Mouse (Mus musculus) midbrain, embryonic 13.5 days (tissue): Measurements from ENCODE around the gene Vmn1r213. TPM values are rescaled to one million over a fixed set of nuclear protein-coding genes. Genes with fewer than 3 reads are reported as not detected.

Source experiments
- ATAC-seq: fragments of 200-750 bp; cut with Nextera tagmentation; 2 replicates; pipeline ENCODE4 v1.8.0; 2017; ENCODE audit warnings: mild to moderate bottlenecking, moderate TSS enrichment, moderate library complexity
- H3K27ac ChIP-seq: fragments of 300-500 bp; sonication (generic); 2 replicates; pipeline ENCODE4 v1.5.1; 2015; ENCODE audit warnings: inconsistent platforms, mild to moderate bottlenecking, moderate library complexity
- H3K27me3 ChIP-seq: fragments of 300-500 bp; sonication (generic); 2 replicates; pipeline ENCODE4 v1.6.1; 2015; ENCODE audit warnings: mild to moderate bottlenecking, inconsistent platforms
- H3K36me3 ChIP-seq: fragments of 300-500 bp; sonication (generic); 2 replicates; pipeline ENCODE4 v1.6.1; 2015; ENCODE audit warnings: mild to moderate bottlenecking, inconsistent platforms
- H3K4me1 ChIP-seq: fragments of 300-500 bp; sonication (generic); replicated peaks from 2 replicates; pipeline ENCODE4 v1.6.1; 2015; ENCODE audit warnings: inconsistent platforms
- H3K4me2 ChIP-seq: fragments of 300-500 bp; sonication (generic); replicated peaks from 2 replicates; pipeline ENCODE4 v1.6.1; 2015; ENCODE audit warnings: moderate library complexity, mild to moderate bottlenecking, inconsistent platforms
- H3K4me3 ChIP-seq: fragments of 300-500 bp; sonication (generic); replicated peaks from 2 replicates; pipeline ENCODE4 v1.5.1; 2015; ENCODE audit warnings: mild to moderate bottlenecking, inconsistent platforms
- H3K9ac ChIP-seq: fragments of 300-500 bp; sonication (generic); replicated peaks from 2 replicates; pipeline ENCODE4 v1.6.1; 2015; ENCODE audit warnings: mild to moderate bottlenecking, inconsistent platforms
- H3K9me3 ChIP-seq: fragments of 300-500 bp; sonication (generic); 2 replicates; pipeline ENCODE4 v1.6.1; 2016; ENCODE audit warnings: mild to moderate bottlenecking, inconsistent platforms
- WGBS: fragments of 180-500 bp; shearing (Covaris S2); methylation state at CpG from one replicate; pipeline ENCODE4 v1.1.7; 2015; 5-methylcytosine and 5-hydroxymethylcytosine counted together
- polyA plus RNA-seq: library from polyadenylated mRNA; unstranded; fragments of >200 nt; fragmentation: Nextera tagmentation; extraction: Ambion mirVana; gene quantifications from 2 replicates; pipeline ENCODE4 v1.2.1, GENCODE M21; 2015

Gene Vmn1r213
- not detected in 2 replicates for polyA plus RNA-seq

DNA sequence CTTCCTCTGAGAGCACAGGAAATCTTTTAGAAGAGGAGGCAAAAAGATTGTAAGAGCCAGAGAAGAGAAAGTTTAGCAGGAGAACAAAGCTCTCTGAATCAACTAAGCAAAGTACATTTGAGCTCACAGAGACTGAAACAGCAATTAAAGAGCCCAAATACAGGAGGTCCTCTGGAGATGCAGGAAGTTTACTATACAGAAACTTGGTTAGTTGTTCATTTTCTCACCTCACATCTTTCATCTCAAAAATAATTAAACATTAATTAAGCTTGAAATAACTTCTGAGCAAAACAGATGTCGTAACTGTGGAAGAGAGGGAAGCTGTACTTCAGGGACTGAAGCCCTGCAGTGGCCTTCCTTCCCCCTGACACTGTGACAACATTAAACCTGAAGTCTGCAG, at the start of gene Vmn1r213:
Gene Vmn1r213, plus strand, starts transcription at position 301 of the 400 bp plus-strand sequence.
- H3K9ac ChIP-seq: no peak within 1 kb of the TSS
- WGBS: 95% methylated on average over 1 of the region's 1 CpGs
- H3K4me1 ChIP-seq: no peaks in the 10 kb centered on the region
- H3K36me3 ChIP-seq: no peaks in the 10 kb centered on the region
- H3K9me3 ChIP-seq: no peaks in the 10 kb centered on the region; the same call in 1 of the 2 replicates
- H3K27me3 ChIP-seq: no peaks in the 10 kb centered on the region
- no peak within 1 kb of the TSS for H3K4me2 ChIP-seq
- no peak within 1 kb of the TSS for H3K4me3 ChIP-seq
- no peak within 1 kb of the TSS for H3K27ac ChIP-seq
- ATAC-seq: no peak

DNA sequence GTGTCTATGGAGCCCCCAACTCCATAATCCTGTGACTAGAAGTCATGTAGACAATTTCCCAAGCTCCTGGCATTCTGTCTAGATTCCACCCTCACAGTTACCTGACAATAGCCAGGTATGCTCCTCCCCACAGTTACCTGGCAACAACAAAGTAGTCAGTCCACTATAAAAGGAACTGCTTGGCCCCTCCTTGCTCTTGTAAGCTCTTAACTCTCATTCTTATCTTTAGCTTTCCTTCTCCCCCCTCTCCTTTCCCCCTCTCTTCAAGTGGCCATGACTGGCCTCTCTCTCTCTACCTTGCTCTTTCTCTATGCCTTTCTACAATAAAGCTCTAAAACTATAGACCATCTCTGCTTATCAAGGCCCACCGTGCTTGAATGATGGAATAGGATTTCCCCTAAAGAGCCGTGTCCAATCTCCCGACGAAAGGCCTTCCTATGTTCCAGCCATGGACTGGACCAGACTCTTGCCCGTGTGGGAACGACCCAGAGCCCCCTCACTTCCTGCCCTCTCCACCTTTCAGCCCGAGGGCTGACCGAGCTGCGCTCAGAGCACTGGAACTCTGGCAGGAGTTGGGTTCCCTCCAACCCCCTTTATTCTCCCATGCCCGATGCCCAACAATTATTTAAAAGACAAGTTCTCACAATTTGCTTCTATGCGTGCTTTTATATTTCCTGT, 17.1 kb upstream of the Vmn1r213 start:
- Histone ChIP-seq H3K9ac (no peak overlapping the region), H3K27me3 (no peaks in the 10 kb centered on the region), H3K4me3 (no peak overlapping the region), H3K9me3 (no peaks in the 10 kb centered on the region), H3K4me2 (no peak overlapping the region), H3K4me1 (no peaks in the 10 kb centered on the region), H3K27ac (no peak overlapping the region), H3K36me3 (no peaks in the 10 kb centered on the region)
- ATAC-seq: no peak
- 90% methylated on average over 11 of the region's 11 CpGs for WGBS

DNA sequence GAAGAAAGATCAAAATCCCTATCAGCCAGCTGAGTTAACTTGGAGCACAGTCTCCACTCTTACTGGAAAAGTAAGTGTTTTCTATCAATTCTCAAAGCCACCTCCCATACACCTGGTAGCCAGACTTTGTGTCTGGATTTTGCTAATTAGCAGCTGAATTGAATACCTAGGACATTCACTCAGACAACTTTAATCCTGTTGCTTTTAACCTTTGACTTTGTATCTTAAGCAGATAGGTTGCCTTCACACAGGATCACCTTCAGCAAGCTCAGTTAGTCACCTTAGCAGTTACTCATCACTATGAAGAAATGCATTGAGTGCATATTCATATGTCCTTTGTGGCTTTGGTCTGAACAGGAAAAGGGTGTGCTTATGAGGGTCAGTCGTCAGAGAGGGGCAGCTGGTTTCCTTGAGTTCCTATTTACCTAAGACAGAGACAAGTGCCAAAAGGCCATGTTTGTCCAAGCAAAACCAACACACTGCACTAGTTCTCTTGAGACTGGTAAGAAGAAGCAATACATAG, 15.2 kb upstream of the Vmn1r213 start:
- Histone ChIP-seq H3K27ac (no peak overlapping the region), H3K4me2 (no peak overlapping the region), H3K9me3 (no peaks in the 10 kb centered on the region), H3K4me1 (no peaks in the 10 kb centered on the region), H3K27me3 (no peaks in the 10 kb centered on the region), H3K4me3 (no peak overlapping the region), H3K9ac (no peak overlapping the region), H3K36me3 (no peaks in the 10 kb centered on the region)
- ATAC-seq: no peak
- WGBS: 35% methylated on average over 1 of the region's 1 CpGs

DNA sequence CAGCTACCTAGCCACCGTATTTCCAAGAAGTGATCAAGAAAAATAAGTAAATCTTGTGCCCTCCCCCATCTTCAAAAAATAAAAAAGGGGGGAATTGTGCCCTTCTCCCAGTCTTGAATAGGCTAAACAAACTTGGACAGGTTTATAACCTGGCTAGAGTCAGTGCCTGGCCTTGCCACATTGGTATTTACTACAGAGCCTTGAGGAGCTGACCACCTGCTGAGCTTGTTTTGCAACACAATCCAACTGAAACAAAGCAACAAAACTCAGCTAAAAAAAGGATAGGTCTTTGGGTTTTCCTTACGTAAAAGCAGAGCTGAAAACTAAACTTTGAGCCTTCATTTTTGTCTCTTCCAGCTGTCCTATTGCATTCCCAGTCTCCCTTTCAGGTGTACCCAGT, 14.7 kb upstream of the Vmn1r213 start:
- H3K4me3 ChIP-seq: no peak overlapping the region
- no peaks in the 10 kb centered on the region for H3K9me3 ChIP-seq
- no peak overlapping the region for H3K4me2 ChIP-seq
- no peaks in the 10 kb centered on the region for H3K4me1 ChIP-seq
- H3K27me3 ChIP-seq: no peaks in the 10 kb centered on the region
- H3K36me3 ChIP-seq: no peaks in the 10 kb centered on the region
- H3K27ac ChIP-seq: no peak overlapping the region
- H3K9ac ChIP-seq: no peak overlapping the region
- 68% methylated on average over 2 of the region's 2 CpGs for WGBS
- no peak for ATAC-seq

DNA sequence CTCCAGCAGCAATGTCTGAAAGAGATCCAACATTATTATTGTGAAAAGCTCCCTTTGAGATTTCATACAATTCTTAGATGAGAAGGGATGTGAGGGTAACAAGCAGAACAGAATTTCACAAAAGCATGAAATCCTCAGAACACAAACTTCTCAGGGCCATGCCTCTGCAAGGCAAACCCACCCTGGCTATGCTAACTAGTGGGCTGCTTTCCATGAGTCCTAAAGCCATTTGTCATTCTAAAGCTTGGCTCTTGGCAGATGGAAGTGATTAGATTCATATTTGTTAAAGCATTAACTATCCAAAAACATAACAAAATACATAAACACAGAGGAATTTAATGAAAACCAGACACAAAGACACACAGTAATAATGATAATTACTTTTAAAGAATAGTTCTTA, 10.7 kb downstream of the Vmn1r213 start:
- no peak overlapping the region for H3K27ac ChIP-seq
- no peaks in the 10 kb centered on the region for H3K4me1 ChIP-seq
- H3K9ac ChIP-seq: no peak overlapping the region
- H3K4me2 ChIP-seq: no peak overlapping the region
- no peaks in the 10 kb centered on the region for H3K9me3 ChIP-seq
- H3K4me3 ChIP-seq: no peak overlapping the region
- no peaks in the 10 kb centered on the region for H3K27me3 ChIP-seq
- no peaks in the 10 kb centered on the region for H3K36me3 ChIP-seq
- no peak for ATAC-seq

DNA sequence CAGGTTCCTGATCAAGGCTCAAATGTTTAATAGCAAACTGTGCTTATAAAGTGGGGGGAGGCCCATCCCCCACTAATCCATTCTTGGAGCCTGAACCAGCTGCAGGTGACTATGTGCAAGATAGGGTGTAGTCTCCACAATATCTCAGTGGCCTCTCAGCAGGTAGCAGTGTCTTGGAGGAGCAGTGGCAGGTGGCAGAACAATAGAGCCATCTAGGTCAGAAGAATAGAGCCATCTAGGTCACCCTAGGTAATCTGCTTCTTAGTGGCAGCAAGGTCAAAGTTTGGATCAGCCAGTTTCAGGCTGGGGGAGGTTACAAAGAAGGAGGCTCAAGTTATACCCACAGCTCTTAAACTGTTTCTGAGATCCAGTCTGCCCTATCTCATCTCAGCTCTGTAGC, 17.4 kb downstream of the Vmn1r213 start:
- ATAC-seq: no peak
- no peak overlapping the region for H3K4me3 ChIP-seq

DNA sequence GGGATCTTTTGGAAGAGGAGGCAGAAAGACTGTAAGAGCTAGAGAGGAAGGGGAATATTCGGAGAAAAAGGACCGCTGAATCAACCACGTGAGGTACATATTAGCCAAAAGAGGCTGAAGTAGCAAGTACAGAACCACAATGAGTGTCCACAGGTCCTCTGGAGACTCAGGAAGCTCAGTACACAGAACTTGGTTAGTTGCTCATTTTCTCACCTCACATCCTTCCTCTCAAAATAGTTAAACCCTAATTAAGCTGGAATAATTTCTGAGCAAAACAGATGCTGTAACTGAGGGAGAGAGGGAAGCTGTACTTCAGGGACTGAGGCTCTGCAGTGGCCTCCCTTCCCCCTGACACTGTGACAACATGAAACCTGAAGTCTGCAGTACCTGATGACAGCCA, 22.7 kb downstream of the Vmn1r213 start, which contains the start of gene Vmn1r214:
Gene Vmn1r214, plus strand, starts transcription at position 301 of the 400 bp plus-strand sequence.
- H3K9me3 ChIP-seq: no peaks in the 10 kb centered on the region

More for the DNA sequence above, 17.4 kb downstream of the Vmn1r213 start:
- no peaks in the 10 kb centered on the region for H3K9me3 ChIP-seq
- no peak overlapping the region for H3K4me2 ChIP-seq
- H3K27me3 ChIP-seq: no peaks in the 10 kb centered on the region
- H3K36me3 ChIP-seq: no peaks in the 10 kb centered on the region
- H3K4me1 ChIP-seq: no peaks in the 10 kb centered on the region
- H3K9ac ChIP-seq: no peak overlapping the region
- no peak overlapping the region for H3K27ac ChIP-seq

DNA sequence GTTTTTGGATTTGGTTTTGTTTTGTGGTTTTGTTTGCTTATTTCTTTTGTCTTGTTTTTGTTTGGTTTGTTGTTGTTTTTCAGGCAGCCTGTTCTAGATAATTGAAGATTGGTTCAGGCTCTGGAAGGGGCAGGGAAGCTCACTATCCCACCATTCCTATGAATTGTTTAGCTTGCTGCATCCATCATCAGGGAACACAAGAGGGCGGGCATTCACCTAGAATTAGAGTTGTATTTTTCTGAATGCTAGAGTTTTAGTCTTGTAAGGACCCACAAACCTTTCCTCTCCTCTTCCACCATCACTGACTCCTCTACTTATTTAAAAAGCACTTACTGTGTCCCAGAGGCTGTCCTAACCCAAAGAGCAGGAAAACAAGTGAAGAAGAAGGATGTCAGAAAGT, 50.3 kb downstream of the Vmn1r213 start:
- Histone ChIP-seq H3K4me1 (no peaks in the 10 kb centered on the region), H3K36me3 (no peaks in the 10 kb centered on the region), H3K27ac (no peak overlapping the region), H3K4me2 (no peak overlapping the region), H3K4me3 (no peak overlapping the region), H3K9me3 (no peaks in the 10 kb centered on the region), H3K27me3 (no peaks in the 10 kb centered on the region), H3K9ac (no peak overlapping the region)
- no peak for ATAC-seq
- WGBS: 54% methylated on average over 1 of the region's 1 CpGs

More for the DNA sequence above, 22.7 kb downstream of the Vmn1r213 start, which contains the start of gene Vmn1r214:
- H3K27ac ChIP-seq: no peak within 1 kb of the TSS
- H3K4me1 ChIP-seq: no peaks in the 10 kb centered on the region
- H3K36me3 ChIP-seq: no peaks in the 10 kb centered on the region
- H3K27me3 ChIP-seq: no peaks in the 10 kb centered on the region
- no peak within 1 kb of the TSS for H3K4me2 ChIP-seq
- H3K4me3 ChIP-seq: no peak within 1 kb of the TSS
- ATAC-seq: no peak
- 92% methylated on average over 3 of the region's 3 CpGs for WGBS
- no peak within 1 kb of the TSS for H3K9ac ChIP-seq

Other genes starting within 250 kb of the Vmn1r213 start
- not detected in 2 replicates for gene Vmn1r208, start 230.3 kb upstream of the Vmn1r213 start, polyA plus RNA-seq
- not detected in 2 replicates for gene Vmn1r209, start 198.0 kb upstream of the Vmn1r213 start, polyA plus RNA-seq
- not detected in 2 replicates for gene Vmn1r210, start 176.3 kb upstream of the Vmn1r213 start, polyA plus RNA-seq
- gene Vmn1r211, start 150.1 kb upstream of the Vmn1r213 start, polyA plus RNA-seq: not detected in 2 replicates
- not detected in 2 replicates for gene Vmn1r212, start 123.5 kb upstream of the Vmn1r213 start, polyA plus RNA-seq
- gene Vmn1r214, start 22.8 kb downstream of the Vmn1r213 start, polyA plus RNA-seq: not detected in 2 replicates
- not detected in 2 replicates for gene Vmn1r215, start 60.4 kb downstream of the Vmn1r213 start, polyA plus RNA-seq
- not detected in 2 replicates for gene Vmn1r217, start 110.6 kb downstream of the Vmn1r213 start, polyA plus RNA-seq
- not detected in 2 replicates for gene Vmn1r218, start 125.5 kb downstream of the Vmn1r213 start, polyA plus RNA-seq
- gene Vmn1r219, start 151.7 kb downstream of the Vmn1r213 start, polyA plus RNA-seq: not detected in 2 replicates
- gene Vmn1r220, start 180.3 kb downstream of the Vmn1r213 start, polyA plus RNA-seq: not detected in 2 replicates
- not detected in 2 replicates for gene Vmn1r221, start 206.5 kb downstream of the Vmn1r213 start, polyA plus RNA-seq
- gene Vmn1r222, start 228.3 kb downstream of the Vmn1r213 start, polyA plus RNA-seq: not detected in 2 replicates
- gene Vmn1r223, start 239.5 kb downstream of the Vmn1r213 start, polyA plus RNA-seq: not detected in 2 replicates